Mouse (Mus musculus): ENCODE results near the gene Pmel.
"Not testable (repeated sequence)": the region's sequence is repeated elsewhere in the genome, so short reads cannot be mapped to it uniquely, and the experiment has no call there.

Pmel gene

DNA sequence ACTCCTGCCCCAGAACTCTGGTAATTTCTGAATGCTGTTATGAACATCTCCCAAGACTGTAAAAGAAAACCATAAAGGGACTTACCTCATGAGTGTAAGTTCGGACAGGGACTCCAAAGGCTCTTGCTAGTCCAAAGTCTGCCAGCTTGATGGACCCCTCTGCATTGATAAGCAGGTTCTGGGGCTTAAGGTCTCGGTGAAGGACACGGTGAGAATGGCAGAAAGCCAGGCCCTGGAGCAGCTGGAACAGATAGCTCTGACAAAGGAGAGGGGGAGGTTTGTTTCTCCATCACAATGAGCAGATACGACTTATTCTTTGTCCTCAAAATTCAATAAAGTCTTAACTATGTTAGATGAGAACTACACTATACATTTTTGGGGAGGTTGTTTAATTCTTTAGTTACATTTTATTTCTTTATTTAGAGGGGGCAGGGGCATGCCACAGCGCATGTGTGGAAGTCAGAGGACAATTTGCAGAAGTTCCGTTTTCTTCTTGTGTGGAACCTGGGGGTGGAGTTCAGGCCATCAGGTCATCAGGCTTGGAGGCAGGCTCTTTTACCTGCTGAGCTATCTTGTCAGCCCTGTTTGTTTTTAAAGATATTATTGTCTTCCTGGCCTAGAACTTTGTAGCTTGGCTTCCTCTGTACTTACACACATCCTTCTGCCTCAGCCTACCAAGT, 1.5 kb upstream of the Pmel start:
- no peak for DNase-seq (ENCODE audit: low read depth, low spot score)

DNA sequence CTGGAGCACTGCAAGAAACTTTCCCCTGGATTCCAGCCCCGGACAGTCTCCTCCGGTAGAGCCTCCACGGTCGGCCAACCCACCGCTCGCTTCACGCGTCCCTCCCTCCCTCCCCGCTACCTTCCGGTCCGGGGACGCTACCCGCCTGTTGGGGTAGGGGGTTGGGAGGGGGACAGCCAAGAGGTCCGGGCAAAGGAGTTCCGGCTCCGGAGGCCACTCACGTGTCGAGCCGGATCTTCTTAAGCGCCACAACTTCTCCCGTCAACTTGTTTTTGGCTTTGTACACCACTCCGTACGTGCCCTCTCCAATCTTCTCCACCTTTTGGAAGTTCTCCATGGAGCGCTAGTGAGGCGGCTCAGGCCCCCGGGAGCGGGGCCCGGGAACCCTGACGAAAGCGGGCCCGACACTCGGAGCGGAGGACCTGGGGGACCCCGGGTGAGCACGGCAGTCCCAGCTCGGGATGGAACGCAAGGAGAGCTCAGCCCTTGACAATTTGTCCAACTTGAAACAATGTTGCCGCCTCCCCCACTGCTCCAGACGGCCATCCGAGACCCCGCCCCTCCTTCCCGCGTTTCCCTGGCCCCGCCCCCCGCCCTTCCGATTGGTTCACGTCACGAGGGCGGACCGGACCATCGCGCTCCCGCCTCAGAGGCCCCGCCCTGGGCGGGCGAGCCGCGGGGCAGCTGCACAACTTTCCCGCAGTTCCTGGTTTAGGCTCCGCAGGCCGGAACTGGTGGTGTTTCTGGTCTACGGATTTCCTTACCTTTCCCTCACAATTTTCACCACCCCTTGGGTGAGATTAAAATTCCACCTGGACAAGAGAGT, 709 bp downstream of the Pmel start, which contains the start of gene Cdk2:
Gene Cdk2 (minus strand): TSS at position 541 of the 826 bp plus-strand sequence.
- DNase-seq (ENCODE audit: low read depth, low spot score) = peak; percentile 94

DNA sequence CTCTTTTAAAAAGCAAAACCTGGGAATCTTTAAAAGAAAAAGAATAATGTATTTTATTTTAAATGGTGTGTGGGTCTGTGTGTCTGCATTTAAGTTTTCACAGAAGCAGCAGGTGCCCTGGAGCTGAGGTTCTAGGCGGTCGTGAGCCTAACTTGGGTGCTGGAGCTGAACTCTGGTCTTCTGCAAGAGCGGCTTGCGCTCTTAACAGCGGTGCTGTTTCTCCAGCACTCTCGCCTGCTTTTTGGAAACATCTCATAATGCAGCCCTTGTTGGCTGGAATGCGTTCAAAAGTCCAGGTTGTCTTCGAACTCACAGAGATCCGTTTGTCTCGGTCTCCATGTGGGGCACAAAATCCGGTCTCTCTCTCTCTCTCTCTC, 1.3 kb downstream of the Pmel start:
- DNase-seq (ENCODE audit: low read depth, low spot score) = no peak

GRCm38 (mm10) chr10:128711318-128711717, 7.3 kb downstream of the Pmel start:
- not testable (repeated sequence) for DNase-seq (ENCODE audit: low read depth, low spot score)

DNA sequence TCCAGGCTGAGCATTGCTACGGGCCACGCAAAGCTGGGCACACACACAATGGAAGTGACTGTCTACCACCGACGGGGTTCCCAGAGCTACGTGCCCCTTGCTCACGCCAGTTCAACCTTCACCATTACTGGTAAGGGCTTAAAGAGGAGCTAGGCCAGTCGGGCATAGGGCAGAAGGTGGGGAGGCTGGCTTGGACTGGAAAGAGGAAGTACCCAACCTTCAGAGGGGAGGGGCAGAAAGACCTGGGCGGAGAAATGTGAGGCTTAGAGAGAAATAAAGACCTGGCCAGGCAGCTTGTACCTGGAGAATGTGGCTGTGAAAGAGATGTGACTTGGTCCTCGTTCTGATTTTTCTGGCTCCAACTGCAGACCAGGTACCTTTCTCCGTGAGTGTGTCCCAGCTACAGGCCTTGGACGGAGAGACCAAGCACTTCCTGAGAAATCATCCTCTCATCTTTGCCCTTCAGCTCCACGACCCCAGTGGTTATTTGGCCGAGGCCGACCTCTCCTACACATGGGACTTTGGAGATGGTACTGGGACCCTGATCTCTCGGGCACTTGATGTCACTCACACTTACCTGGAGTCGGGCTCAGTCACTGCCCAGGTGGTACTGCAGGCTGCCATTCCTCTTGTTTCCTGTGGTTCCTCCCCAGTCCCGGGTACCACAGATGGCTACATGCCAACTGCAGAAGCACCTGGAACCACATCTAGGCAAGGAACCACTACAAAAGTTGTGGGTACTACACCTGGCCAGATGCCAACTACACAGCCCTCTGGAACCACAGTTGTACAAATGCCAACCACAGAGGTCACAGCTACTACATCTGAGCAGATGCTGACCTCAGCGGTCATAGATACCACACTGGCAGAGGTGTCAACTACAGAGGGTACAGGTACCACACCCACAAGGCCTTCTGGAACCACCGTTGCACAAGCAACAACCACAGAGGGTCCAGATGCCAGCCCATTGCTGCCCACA, 11.9 kb downstream of the Pmel start:
- DNase-seq (ENCODE audit: low read depth, low spot score) = no peak

DNA sequence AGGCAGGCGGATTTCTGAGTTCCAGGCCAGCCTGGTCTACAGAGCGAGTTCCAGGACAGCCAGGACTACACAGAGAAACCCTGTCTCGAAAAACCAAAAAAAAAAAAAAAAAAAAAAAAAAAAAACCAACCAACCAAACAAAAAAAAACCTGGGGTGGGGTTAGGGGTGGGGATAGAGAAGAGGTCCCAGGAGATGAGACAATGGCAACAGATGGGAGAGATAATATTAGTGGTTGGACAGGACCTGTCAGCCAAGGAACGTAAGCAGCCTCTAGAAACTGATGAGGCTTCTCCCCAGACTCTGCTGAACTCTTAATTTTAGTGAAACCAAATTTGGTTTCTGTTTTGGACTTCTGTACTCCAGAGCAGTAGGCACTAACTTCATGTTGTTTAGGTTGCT, 21.5 kb downstream of the Pmel start:
- not testable (repeated sequence) for DNase-seq (ENCODE audit: low read depth, low spot score)

GRCm38 (mm10) chr10:128728059-128728458, 24.1 kb downstream of the Pmel start:
- no peak for DNase-seq (ENCODE audit: low read depth, low spot score)

DNA sequence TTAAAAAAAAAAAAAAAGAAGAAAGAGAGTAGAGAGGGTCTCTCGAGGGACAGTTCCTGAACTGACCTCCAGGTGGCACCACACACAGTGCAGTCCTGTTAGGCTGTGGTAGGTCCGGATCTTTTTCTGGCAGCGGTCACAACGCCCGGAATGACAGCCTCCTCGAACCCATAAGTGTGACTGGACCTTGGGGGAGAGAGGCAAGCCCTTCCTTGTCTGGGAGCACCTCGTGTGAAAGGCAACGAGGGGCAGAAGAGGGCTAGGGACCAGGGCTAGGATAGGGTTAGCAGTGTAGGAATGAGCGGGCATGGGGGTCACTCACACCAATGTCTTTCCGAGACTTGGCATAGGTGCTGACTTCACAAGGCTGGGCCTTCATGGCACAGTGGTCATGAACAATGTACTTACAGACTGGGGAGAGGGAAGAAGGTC, 27.0 kb downstream of the Pmel start:
- peak; percentile 69 for DNase-seq (ENCODE audit: low read depth, low spot score)

- no peak for DNase-seq (ENCODE audit: low read depth, low spot score)
These were observed 28.0 kb downstream of the Pmel start for GRCm38 (mm10) chr10:128731992-128732391.

- DNase-seq (ENCODE audit: low read depth, low spot score) = no peak
These were observed 33.4 kb downstream of the Pmel start for GRCm38 (mm10) chr10:128737435-128737834.

GRCm38 (mm10) chr10:128740296-128740695, 36.3 kb downstream of the Pmel start:
- no peak for DNase-seq (ENCODE audit: low read depth, low spot score)

- no peak for DNase-seq (ENCODE audit: low read depth, low spot score)
These were observed 38.6 kb downstream of the Pmel start for GRCm38 (mm10) chr10:128742616-128743015.

DNA sequence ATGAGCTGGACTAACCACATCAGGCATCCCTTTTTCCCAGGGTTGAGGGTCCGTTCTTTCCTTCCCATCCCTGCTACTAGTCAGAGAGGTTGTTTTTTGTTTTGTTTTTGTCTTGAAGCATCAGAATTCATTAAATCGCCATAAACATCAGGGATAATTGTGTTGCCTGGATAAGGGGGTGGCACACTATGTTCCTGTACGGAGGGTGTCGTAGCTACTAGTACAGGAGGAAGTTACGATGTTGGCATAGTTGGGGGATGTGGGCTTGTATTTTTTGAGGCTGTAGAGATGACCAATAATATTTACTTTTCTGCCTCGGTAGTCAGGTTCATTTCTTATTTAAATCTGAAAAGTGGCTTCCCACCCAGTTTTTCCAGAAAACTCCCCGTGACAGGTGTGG, 39.2 kb downstream of the Pmel start:
- DNase-seq (ENCODE audit: low read depth, low spot score) = no peak

DNA sequence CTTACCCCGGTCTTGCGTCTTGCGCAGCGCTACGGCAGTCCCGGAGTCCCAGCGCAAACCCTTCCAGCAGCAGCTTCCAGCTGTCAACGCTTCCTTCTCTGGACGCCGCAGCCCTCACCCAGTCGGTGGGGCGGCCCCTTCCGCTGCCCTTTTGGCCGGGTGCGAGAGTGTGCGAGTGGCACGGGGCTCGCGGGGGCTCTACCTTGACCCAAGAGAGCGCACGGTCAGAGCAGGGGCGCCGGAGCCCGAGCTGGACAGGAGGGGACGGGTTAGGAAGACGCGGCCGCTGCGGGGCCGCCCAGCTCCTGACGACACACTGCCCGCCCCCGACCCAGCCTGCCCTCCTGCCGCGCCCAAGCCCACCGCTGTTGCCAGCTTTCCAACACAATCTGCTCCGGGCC, 39.8 kb downstream of the Pmel start:
- DNase-seq (ENCODE audit: low read depth, low spot score) = peak; percentile 41

GRCm38 (mm10) chr10:128744211-128744610, 40.2 kb downstream of the Pmel start:
- no peak for DNase-seq (ENCODE audit: low read depth, low spot score)

DNA sequence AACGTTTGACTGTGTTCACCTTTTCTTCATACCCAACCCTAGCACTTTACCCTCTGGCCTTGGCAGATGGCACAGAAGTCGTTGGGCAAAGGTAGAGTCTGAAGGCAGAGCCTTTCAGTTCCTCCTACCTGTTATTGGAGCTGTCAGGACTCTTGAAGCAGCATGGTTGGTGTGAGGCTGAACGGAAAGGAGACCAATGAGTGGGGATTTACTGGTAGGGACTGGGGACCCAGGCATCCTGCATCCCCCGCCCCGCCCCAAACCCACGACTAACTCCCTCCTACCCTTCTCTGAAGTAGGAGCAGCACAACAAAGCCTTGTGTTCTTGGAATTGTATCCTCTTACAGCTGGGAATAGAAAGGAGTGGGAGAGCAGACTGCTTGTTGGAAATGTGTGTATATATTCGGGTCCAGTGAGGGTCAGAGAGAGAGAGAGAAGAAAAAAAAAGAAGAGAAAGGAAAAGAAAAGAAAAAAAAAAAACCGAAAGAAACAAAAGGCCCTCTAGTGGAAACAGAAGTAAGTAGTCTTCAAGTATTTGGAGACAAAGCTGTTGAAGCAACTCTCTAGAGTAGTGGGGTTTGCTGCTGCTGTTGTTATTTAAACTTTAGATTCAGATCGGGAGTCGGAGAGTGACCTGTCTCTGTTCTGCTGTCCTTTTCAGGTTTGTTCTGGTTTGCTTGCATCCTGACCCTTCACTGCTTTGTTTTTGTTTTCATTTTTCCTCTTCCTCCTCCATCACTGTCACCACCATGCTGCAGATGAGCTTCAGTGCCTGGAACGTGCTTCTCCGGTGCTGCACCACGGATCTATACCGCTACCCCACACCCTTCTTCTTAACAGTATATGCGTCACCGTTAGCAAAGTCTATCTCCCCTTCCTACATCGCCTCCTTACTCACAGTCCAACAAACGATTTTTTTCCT, 40.9 kb downstream of the Pmel start, which contains the start of gene Dgka:
Gene Dgka (minus strand): TSS at position 176 of the 922 bp plus-strand sequence.
- DNase-seq (ENCODE audit: low read depth, low spot score) = no peak

- no peak for DNase-seq (ENCODE audit: low read depth, low spot score)
These were observed 42.1 kb downstream of the Pmel start for GRCm38 (mm10) chr10:128745946-128746613.

DNA sequence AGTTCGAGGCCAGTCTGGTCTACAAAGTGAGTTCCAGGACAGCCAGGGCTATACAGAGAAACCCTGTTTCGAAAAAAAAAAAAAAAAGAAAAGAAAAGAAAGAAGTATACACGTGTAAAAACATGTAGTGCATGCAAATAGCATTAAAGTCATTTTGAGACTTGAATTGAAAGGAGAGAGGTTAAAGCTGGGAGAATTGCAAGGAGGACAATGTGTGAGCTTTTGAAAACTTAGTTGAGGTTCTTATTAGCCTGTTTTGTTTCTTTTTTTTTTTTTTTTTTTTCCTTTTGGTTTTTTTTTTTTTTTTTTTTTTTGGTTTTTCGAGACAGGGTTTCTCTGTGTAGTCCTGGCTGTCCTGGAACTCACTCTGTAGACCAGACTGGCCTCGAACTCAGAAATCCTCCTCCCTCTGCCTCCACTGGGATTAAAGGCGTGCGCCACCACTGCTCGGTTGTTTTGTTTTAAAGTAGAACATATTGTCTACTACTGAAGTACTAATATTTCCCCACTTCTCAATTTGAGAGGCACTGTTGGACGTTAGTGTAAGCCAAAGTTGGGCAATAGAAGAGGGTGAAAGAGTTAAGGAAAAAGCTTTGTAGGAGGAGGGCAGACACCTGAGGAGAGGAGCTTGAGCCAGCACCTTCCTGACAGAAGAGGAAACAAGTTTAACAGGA, 43.1 kb downstream of the Pmel start:
- DNase-seq (ENCODE audit: low read depth, low spot score) = no peak

GRCm38 (mm10) chr10:128747646-128748251, 43.8 kb downstream of the Pmel start, which contains the start of gene Pym1:
Gene Pym1, plus strand, starts transcription at chr10:128747889.
- DNase-seq (ENCODE audit: low read depth, low spot score) = peak; percentile 69
